Mouse (Mus musculus) cerebellum, postnatal 4 days (tissue): Measurements from ENCODE around the gene Slc35d1.

Experiments used
- DNase-seq, 2 experiments: peaks; one replicate each; pipeline ENCODE4 v3.0.0; 2022; ENCODE audit warnings: low spot score in 2 of 2, mixed read lengths in 1 of 2

The Slc35d1 gene

GRCm38 (mm10) chr4:103214925-103215820, at the start of gene Slc35d1:
Gene Slc35d1, minus strand, starts transcription at chr4:103215164.
- peak; percentile 63 to 85 for DNase-seq

DNA sequence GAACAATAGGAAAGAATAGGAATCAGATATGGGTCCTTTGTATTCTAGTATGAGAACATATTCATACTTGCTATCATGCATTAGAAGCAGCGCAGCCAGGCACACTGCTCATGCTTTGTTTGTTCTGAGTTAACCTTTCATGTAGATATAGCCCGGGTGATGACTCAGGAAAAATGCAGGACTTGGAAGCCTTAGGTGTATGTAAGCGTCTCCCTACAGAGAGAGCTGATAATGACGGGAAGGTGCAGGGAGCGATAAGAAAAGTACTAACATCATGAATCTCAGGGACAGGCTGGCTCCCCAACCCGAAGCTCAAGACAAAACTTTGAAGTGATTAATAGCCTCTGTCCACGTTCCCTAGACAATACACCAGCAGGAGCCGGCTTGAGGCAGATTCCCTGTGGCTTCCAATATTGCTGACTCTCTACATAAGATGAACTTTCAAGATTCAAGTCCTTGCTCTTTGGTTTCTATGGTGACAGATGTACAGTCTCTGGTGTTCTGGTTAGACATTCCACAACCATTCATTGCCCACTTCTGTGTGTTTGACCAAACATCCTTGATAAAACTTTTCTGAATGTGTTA, 48.9 kb upstream of the Slc35d1 start:
- DNase-seq: no peak

DNA sequence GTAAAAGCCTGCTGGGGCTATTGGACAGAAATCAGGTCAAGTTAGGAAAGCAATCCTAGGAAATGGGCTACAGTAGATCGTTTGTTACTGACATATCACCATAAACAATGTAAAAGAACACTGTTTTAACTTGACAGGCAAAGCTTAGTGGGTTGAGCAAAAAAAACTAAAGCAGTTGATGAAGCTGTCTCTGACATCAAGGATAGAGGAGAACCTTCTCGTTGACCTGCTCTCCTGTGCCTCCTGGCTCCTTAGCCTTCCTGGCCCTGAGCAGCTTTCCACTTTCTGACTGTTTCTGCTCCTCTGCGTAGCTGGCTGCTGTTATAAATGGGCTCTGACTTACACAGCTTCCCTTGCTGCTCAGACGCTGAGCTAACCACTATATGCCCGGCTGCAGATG, 48.4 kb upstream of the Slc35d1 start:
- DNase-seq: no peak

DNA sequence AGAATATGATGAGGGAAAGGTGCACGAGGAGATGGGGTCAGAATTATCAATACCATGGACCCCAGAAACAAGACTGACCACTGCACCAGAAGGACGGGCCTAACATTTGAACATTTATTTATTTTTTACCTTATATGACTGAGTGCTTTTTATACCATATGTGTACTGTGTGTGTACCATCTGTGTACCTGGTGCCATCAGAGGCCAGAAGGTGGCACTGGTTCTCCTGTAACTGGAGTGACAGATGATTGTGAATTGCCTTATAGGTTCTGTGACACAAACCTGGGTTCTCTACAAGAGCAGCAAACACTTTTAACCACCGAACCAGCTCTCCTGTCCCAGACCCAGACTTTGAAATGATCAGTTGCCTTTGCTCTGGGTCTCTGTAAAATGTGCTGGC, 43.9 kb upstream of the Slc35d1 start:
- no peak for DNase-seq

DNA sequence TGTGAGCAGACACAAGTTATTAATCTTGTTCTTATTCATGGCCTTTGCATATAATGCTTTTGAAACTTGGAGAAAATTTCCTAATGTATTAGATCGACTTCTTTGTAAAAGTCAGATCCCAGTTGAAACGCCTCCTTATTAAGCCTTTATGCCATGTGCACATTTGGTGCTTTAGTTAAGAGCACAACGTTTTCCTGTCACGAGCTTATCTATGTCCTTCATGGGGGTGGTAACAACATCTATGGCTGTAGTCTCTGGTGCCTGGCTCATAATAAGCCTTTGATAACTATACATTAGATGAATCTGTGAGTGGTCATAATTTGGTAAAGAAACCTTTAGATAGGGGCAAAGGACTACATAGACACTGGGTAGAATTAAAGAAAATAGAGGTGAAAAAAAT, 38.9 kb upstream of the Slc35d1 start:
- DNase-seq: no peak

DNA sequence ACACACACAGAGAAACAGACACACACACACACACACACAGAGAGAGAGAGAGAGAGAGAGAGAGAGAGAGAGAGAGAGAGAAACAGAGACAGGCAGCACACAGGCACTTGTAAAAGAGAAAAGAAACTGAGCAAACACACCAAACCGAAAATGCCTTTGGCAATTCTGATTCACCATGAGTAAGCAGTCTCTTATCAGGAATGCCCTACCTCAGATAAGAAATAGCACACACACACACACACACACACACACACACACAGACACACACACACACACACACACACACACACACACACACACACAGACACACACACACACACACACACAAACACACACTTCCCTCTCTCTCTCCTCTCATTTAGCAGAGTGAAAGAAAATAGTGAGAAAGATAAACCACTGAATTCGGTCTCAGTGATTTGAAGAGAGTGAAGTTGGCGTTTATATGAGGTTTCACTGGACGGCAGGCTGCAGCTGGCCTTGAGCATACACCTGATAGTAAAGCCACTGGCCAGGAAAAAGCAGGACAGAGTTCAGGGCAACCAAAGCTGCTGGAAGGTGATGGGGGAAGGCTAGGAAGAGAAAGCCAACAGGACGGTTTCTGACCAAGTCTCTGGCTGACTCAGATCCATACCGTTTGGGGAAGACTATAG, 34.6 kb upstream of the Slc35d1 start:
- DNase-seq: no peak

DNA sequence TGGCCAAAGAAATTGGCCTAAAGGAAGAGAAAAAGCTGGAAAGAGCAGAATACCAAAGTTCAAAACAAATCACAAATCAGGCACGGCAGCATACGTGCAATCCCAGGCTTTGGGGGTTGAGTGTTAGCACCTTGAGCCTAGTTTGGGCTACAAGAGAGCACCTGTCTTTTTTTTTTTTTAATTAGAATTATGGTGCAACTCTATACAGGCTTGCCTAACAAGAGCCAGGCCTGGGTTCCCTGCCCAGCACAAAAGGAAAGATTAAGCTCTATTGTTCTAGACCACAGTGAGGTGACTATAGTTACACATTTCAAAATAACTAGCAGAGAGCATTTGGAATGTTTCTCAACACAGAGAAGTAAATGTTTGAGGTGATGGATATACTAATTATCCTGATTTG, 32.8 kb upstream of the Slc35d1 start:
- DNase-seq: no peak

GRCm38 (mm10) chr4:103247249-103247648, 32.3 kb upstream of the Slc35d1 start:
- no peak for DNase-seq

DNA sequence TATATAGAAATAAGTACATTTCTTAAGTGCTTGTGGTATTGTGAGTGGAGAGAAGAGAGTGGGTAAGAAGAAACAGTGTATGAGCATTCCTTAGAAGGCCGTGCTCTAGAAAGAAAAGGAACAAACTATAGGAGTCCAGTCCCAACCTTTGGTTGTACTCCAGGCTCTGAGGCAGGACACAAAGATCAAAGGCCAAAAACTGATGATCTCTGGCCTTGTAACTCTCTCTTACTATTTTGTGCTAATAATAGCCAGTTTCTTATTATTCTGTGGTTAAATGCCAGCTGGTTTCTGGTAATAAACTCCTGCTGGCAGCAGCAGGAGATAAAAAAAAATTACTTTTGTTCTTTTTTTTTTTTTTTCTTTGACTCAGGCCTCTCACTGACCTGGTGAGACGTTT, 17.2 kb upstream of the Slc35d1 start:
- no peak for DNase-seq

DNA sequence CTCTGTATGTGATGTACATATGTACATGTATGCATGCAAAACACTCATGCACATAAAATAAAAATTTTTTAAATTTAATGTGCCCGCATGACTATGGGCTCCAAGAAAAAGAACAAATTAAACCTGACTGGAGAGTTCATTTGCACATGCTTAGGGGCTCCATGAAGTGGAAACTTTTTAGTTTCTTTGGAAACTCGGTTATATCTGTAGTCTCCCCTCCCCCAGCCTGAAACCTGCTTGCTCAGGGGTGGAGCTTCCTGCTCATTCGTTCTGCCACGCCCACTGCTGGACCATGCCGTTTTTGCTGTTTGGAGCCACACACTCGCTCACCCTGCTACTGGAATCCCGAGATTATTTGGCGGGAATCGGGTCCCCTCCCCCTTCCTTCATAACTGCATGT, 7.9 kb upstream of the Slc35d1 start:
- DNase-seq: no peak

DNA sequence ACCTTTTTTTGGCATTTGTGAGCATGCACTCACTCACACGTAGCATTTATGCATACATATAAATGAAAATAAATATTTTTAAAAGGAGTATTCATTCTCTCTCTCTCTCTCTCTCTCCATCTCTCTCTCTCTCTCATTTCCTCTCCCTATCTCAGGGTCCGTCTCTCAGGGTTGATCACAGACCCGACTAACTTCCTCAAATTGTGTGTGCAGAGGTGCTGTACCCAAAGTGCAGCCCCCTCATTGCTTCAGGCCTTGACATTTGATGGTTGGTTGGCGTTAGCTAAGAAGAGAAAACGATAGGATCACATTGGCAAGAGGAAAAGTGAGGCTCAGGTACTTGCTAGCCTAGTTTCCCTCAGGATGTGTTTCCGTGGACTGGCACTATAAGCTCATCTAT, 6.8 kb upstream of the Slc35d1 start:
- DNase-seq: no peak

DNA sequence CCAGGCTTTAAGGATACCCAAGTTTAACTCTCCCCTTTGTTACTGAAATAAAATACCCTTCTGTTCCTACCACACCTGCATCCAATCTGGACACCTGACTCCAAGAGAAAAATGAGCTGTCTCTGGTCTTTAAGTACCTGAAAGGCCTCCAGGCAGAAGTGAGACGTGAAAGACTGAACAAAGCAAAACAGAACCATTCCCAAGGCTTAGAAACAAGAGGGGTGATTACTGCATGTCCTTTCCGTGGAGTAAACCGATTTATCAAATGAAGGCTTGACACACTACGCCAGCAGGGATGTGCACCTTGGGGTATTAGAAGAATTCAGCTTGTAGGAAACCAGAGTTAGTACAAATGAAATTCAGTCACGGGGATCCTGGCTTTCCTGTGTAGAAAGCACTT, 4.0 kb upstream of the Slc35d1 start:
- no peak for DNase-seq

DNA sequence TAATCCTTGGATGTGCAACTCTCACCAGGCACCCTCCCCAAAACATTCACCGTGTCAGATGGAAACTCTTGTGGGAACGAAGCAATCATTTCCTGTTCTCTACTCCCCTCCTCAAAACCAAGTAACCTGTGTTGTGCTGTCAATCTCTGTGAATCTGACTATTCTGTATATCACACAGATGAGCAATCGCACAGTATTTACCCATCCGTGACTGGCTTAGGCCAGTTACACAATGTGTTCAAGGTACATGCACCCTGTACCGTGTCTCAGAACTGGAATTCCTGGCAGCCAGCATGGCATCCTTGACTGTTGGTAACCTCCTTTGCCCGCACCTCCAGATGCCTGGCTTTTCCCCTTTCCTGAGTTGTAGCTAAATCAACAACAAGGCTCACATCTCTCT, 1.1 kb upstream of the Slc35d1 start:
- no peak for DNase-seq

DNA sequence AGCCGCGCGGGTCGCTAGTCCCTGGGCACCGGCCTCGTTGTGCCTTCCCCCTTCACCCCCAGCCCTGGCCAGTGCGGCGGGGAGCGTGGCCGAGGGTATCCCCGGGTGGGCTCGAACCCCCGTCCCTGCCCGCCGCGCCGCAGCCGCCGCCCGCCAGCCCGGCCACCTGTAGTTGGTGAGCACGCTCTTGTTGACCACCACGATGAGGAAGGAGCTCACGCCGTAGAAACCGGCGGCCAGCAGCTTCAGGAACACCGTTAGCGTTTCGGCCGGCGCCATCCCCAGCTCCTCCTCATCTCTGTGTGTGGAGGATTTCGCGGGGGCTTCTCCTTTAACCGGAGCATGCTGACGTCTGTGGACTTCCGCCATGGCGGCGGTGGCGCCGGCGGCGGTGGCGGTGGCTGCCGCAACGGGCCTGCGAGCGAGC, 453 bp downstream of the Slc35d1 start:
- DNase-seq: peak; percentile 36 to 73

DNA sequence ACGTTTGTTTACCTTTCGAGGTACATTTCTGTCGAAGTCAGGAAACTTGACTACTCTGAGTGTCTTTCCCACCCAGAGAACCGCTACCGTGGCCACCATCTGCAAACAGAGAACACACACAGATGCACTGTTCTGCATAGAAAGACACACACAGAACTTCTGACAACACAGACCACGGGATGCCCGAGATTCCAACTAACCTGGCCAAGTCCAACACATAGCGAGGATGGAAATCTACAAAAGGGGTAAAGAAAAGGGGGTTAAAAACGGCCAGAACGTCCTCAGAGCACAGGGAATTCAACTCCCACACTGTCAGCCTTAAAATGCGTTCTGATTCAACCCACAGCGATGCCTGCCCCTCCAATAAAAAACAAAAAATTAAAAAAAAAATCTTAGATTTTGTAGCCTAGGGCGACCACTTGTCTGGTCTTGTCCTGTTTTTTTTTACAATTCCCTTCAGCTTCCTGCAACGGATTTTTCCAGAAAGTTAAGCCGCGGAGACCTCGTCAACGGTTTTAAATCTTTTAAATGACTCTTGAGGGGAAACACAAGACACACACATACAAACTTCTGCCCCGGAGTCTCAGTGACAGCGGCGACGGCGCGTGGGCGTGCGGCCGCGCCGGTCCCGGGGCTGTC, 986 bp downstream of the Slc35d1 start:
- peak in 1 of 2 experiments; percentile 8 for DNase-seq

DNA sequence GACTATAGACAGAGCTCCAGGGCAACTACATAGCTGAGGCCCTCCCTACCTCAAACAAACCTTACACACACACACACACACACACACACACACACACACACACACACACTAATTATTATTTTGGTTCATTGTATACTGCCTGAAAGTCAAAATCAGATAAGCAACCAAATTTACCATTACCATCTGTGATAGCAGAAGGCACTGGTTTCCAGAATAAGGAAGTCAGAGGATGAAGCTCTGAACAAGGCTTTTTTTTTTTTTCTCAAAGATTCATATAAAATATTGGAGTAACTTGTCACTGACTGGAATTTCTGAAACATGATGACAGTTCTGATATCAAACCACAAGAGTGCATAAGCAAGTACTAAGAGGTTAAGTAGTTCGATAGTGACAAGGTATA, 6.4 kb downstream of the Slc35d1 start:
- no peak for DNase-seq

DNA sequence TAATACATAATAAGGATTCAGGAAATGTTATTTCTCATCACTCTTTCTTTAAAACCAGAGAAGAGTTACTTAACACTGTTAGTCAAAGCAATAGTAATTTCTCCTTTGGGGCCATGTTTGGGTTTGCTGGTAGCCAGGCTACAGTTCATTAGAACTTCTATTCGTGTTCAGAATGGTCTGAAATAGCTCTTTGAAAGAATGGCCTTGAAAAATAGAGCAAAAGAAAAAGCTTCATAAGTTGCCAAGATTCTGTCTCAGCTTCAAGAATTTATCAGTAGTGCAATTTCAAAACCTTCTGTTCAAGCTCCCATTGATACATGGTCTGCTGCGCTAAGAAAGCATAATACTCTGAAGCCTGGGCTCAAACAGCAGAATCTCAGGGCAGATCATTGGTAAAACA, 11.3 kb downstream of the Slc35d1 start:
- DNase-seq: no peak

GRCm38 (mm10) chr4:103200046-103200445, 14.9 kb downstream of the Slc35d1 start:
- no peak for DNase-seq

DNA sequence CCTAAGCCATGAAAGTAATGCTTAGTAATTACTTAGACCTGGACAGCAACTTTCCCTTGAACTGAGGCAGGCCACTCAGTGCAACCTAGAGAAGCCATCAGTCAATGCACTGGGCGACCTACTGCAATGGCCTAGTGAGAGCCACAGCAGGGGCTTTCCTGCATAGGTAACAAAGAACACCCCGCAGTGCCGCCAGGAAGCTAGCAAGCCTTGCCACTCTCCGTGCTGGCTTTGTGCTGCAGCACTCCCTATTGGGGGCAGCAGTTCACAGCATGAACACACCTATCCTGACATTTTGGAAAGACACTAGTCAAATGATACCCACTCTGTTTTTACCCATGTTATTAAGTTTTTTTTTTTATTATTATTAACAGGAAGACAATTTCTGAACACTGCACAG, 15.9 kb downstream of the Slc35d1 start:
- no peak for DNase-seq

GRCm38 (mm10) chr4:103197401-103197800, 17.6 kb downstream of the Slc35d1 start:
- DNase-seq: no peak

DNA sequence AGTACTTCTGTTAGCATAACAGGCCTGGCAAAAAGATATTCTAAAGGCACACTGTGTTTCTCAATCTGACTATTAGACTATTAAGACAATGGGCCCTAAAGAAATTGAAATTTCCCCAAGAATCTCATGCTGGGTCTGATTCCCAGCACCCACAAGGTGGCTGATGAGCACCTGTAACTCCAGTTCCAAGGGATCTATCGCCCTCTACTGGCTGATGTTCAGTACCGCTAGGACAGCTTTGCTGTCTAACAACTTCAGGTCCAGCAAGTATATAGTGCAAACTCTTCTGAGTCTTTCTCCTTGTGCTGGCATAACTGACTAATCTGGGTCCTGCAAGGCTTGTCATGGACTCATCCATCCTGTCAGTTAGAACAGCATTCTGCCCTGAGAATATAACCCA, 22.5 kb downstream of the Slc35d1 start:
- DNase-seq: no peak
